In the genomic region with DNA sequence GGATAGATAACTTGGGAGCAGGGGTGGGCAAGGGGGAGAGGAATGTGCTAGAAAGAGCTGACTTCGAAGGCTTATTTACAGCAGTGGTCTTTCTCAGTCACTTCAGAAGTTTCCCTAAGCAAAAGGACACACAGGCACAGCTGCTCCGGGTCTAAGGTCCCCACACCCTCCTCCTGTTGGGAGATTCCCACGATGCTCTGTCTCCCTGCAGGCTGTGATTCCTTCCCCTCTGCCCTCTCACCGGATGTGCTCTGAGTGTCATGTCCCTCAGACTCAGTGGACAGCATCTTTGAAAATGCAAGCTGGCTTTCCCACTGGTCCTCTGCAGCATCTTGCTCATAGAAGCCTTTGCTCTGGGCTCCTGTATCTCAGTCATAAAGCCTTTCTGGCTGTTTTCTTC, we compare ENCODE assay signal across 10 mouse cellular contexts. TPM values are rescaled to one million over a fixed set of nuclear protein-coding genes. Genes with fewer than 3 reads are reported as not detected.
A peak's percentile ranks its signal among the peaks of the same experiment; 100 is the strongest.
DNase-seq lines count a peak whose midpoint lies in the region; ATAC-seq lines count a peak whose summit lies in the region.
"Had no signal": no experiment of that assay in that cellular context is flagged by ENCODE, and none has a peak within 500 bp of the region (broad histone marks: within the 10 kb centered on the region; RNA-seq: fewer than 3 reads in every experiment).

No protein-coding gene starts in this region.

- H3K4me3 ChIP-seq in midbrain, embryonic 14.5 days (replicated peaks; ENCODE audit: low read depth, low read length): no peak overlapping the region
- H3K4me3 ChIP-seq in midbrain, embryonic 11.5 days (ENCODE audit: low read depth, low read length): no peak overlapping the region
- no peak overlapping the region for H3K4me3 ChIP-seq in limb, embryonic 12.5 days (replicated peaks)
- H3K4me3 ChIP-seq in stomach, embryonic 15.5 days (replicated peaks): no peak overlapping the region
- H3K4me3 ChIP-seq in neural tube, embryonic 15.5 days (replicated peaks): no peak overlapping the region
- no peak overlapping the region for H3K4me3 ChIP-seq in hindbrain, embryonic 11.5 days (ENCODE audit: low read depth, low read length)
- H3K4me3 ChIP-seq: limb, embryonic 15.5 days had no signal

- 60% methylated on average over 4 of the region's 4 CpGs for WGBS in midbrain, embryonic 14.5 days
- WGBS in midbrain, embryonic 11.5 days: 47% methylated on average over 4 of the region's 4 CpGs
- 47% methylated on average over 4 of the region's 4 CpGs for WGBS in limb, embryonic 12.5 days
- 34% methylated on average over 4 of the region's 4 CpGs for WGBS in stomach, embryonic 15.5 days
- 55% methylated on average over 4 of the region's 4 CpGs for WGBS in neural tube, embryonic 15.5 days
- WGBS in hindbrain, embryonic 11.5 days: 41% methylated on average over 4 of the region's 4 CpGs

- H3K9ac ChIP-seq in midbrain, embryonic 14.5 days (replicated peaks; ENCODE audit: low read length): no peak overlapping the region
- H3K9ac ChIP-seq in midbrain, embryonic 11.5 days (ENCODE audit: low read length): no peak overlapping the region
- H3K9ac ChIP-seq in limb, embryonic 12.5 days (replicated peaks): no peak overlapping the region
- H3K9ac ChIP-seq in stomach, embryonic 15.5 days: no peak overlapping the region
- no peak overlapping the region for H3K9ac ChIP-seq in neural tube, embryonic 15.5 days (replicated peaks)
- H3K9ac ChIP-seq in hindbrain, embryonic 11.5 days (ENCODE audit: low read depth, low read length): no peak overlapping the region
- H3K9ac ChIP-seq: limb, embryonic 15.5 days had no signal

- H3K4me1 ChIP-seq in midbrain, embryonic 14.5 days (ENCODE audit: control insufficient read depth, insufficient read depth, low read length): peaks cover 11% of the 10 kb centered on the region
- H3K4me1 ChIP-seq in midbrain, embryonic 11.5 days (ENCODE audit: control insufficient read depth, insufficient read depth, low read length): peaks cover 4% of the 10 kb centered on the region
- H3K4me1 ChIP-seq in limb, embryonic 12.5 days (replicated peaks): peaks cover 30% of the 10 kb centered on the region
- H3K4me1 ChIP-seq in stomach, embryonic 15.5 days: peaks cover 24% of the 10 kb centered on the region
- H3K4me1 ChIP-seq in neural tube, embryonic 15.5 days: peaks cover 28% of the 10 kb centered on the region
- H3K4me1 ChIP-seq in hindbrain, embryonic 11.5 days (replicated peaks; ENCODE audit: control insufficient read depth, insufficient read depth, low read length): no peaks in the 10 kb centered on the region; the same call in 1 of the 2 replicates

- no peaks in the 10 kb centered on the region for H3K9me3 ChIP-seq in midbrain, embryonic 14.5 days (ENCODE audit: control insufficient read depth, low read length)
- no peaks in the 10 kb centered on the region for H3K9me3 ChIP-seq in midbrain, embryonic 11.5 days (ENCODE audit: control insufficient read depth, low read length)
- H3K9me3 ChIP-seq in limb, embryonic 12.5 days: no peaks in the 10 kb centered on the region
- no peaks in the 10 kb centered on the region for H3K9me3 ChIP-seq in stomach, embryonic 15.5 days
- no peaks in the 10 kb centered on the region for H3K9me3 ChIP-seq in neural tube, embryonic 15.5 days (replicated peaks)
- no peaks in the 10 kb centered on the region for H3K9me3 ChIP-seq in hindbrain, embryonic 11.5 days (ENCODE audit: control insufficient read depth, low read length)
- H3K9me3 ChIP-seq: limb, embryonic 15.5 days had no signal

- ATAC-seq in midbrain, embryonic 14.5 days (ENCODE audit: low FRiP score, low TSS enrichment): no peak
- no peak for ATAC-seq in midbrain, embryonic 11.5 days (ENCODE audit: low FRiP score)
- no peak for ATAC-seq in limb, embryonic 12.5 days (ENCODE audit: insufficient number of reproducible peaks, insufficient read depth, low FRiP score, low TSS enrichment, low read depth)
- ATAC-seq in stomach, embryonic 15.5 days (ENCODE audit: insufficient read depth, low FRiP score, low read depth): no peak
- ATAC-seq in neural tube, embryonic 15.5 days (ENCODE audit: low FRiP score): no peak
- no peak for ATAC-seq in hindbrain, embryonic 11.5 days (ENCODE audit: low FRiP score)

- DNase-seq in midbrain, embryonic 14.5 days: no peak
- no peak for DNase-seq in midbrain, embryonic 11.5 days (ENCODE audit: low spot score, missing footprints)
- peak; percentile 51 to 57 for DNase-seq in heart, postnatal 10 days
- DNase-seq in thymus, postnatal 14 days: no peak
- no peak for DNase-seq in hindbrain, embryonic 11.5 days (ENCODE audit: low spot score)

- no peak overlapping the region for H3K4me2 ChIP-seq in midbrain, embryonic 14.5 days (ENCODE audit: low read length)
- no peak overlapping the region for H3K4me2 ChIP-seq in midbrain, embryonic 11.5 days
- no peak overlapping the region for H3K4me2 ChIP-seq in limb, embryonic 12.5 days
- no peak overlapping the region for H3K4me2 ChIP-seq in stomach, embryonic 15.5 days
- H3K4me2 ChIP-seq in neural tube, embryonic 15.5 days: no peak overlapping the region
- H3K4me2 ChIP-seq in hindbrain, embryonic 11.5 days (replicated peaks; ENCODE audit: low read depth, low read length): no peak overlapping the region
- H3K4me2 ChIP-seq: limb, embryonic 15.5 days had no signal

- H3K27me3 ChIP-seq in midbrain, embryonic 14.5 days (ENCODE audit: control insufficient read depth, insufficient read depth, low read length): no peaks in the 10 kb centered on the region
- no peaks in the 10 kb centered on the region for H3K27me3 ChIP-seq in midbrain, embryonic 11.5 days (ENCODE audit: control insufficient read depth, insufficient read depth, low read length)
- H3K27me3 ChIP-seq in limb, embryonic 12.5 days: no peaks in the 10 kb centered on the region
- H3K27me3 ChIP-seq in stomach, embryonic 15.5 days (replicated peaks): no peaks in the 10 kb centered on the region
- no peaks in the 10 kb centered on the region for H3K27me3 ChIP-seq in neural tube, embryonic 15.5 days (replicated peaks)
- H3K27me3 ChIP-seq in hindbrain, embryonic 11.5 days (ENCODE audit: control insufficient read depth, insufficient read depth, low read length): no peaks in the 10 kb centered on the region
- H3K27me3 ChIP-seq: CH12.LX; limb, embryonic 15.5 days had no signal

- no peaks in the 10 kb centered on the region for H3K36me3 ChIP-seq in midbrain, embryonic 14.5 days (ENCODE audit: control insufficient read depth, insufficient read depth, low read length)
- no peaks in the 10 kb centered on the region for H3K36me3 ChIP-seq in midbrain, embryonic 11.5 days (ENCODE audit: control insufficient read depth, insufficient read depth, low read length)
- H3K36me3 ChIP-seq in limb, embryonic 12.5 days: no peaks in the 10 kb centered on the region
- H3K36me3 ChIP-seq in stomach, embryonic 15.5 days: no peaks in the 10 kb centered on the region
- no peaks in the 10 kb centered on the region for H3K36me3 ChIP-seq in neural tube, embryonic 15.5 days
- H3K36me3 ChIP-seq in hindbrain, embryonic 11.5 days (ENCODE audit: control insufficient read depth, insufficient read depth, low read length): no peaks in the 10 kb centered on the region

- 0 out of 2 replicates have a peak overlapping the region, but pooled peaks have one; percentile 32 for H3K27ac ChIP-seq in midbrain, embryonic 14.5 days (replicated peaks; ENCODE audit: low read depth, low read length)
- H3K27ac ChIP-seq in midbrain, embryonic 11.5 days (ENCODE audit: low read depth, low read length): no peak overlapping the region
- H3K27ac ChIP-seq in limb, embryonic 12.5 days: 0 out of 2 replicates have a peak overlapping the region, but pooled peaks have one; percentile 7
- H3K27ac ChIP-seq in stomach, embryonic 15.5 days: peak overlapping the region; percentile 67
- H3K27ac ChIP-seq in neural tube, embryonic 15.5 days (replicated peaks): no peak overlapping the region; the same call in 1 of the 2 replicates
- H3K27ac ChIP-seq in hindbrain, embryonic 11.5 days (ENCODE audit: low read depth, low read length): no peak overlapping the region
- H3K27ac ChIP-seq: limb, embryonic 15.5 days had no signal

- intact Hi-C loops in heart, postnatal 10 days (cut with DNase I): loop anchor here (2.0 kb wide), 1 partner anchor 77 kb away; no protein-coding TSS in a partner anchor

RNA-seq across cellular contexts. Expression of gene Gnpnat1, which starts 47.4 kb away (rescaled TPM):
- 31.6 and 32.3 TPM in 2 replicates for polyA plus RNA-seq in midbrain, embryonic 14.5 days (2014; fragmentation: Nextera tagmentation; extraction: Ambion mirVana)
- 42.7 and 46.6 TPM in 2 replicates for polyA plus RNA-seq in midbrain, embryonic 11.5 days (2014; fragmentation: Nextera tagmentation; extraction: Ambion mirVana)
- total RNA-seq in heart, postnatal 10 days (2021): 10 to 100 TPM; 10.0 to 10.6 TPM
- polyA plus RNA-seq in limb, embryonic 12.5 days (2016; fragmentation: Nextera tagmentation; extraction: Ambion mirVana): 48.1 and 49.9 TPM in 2 replicates
- 55.8 and 56.4 TPM in 2 replicates for polyA plus RNA-seq in stomach, embryonic 15.5 days (2015; fragmentation: Nextera tagmentation; extraction: Ambion mirVana)
- polyA plus RNA-seq in neural tube, embryonic 15.5 days (2015; fragmentation: Nextera tagmentation; extraction: Ambion mirVana): 29.4 and 32.6 TPM in 2 replicates
- 41.7 and 44.5 TPM in 2 replicates for polyA plus RNA-seq in hindbrain, embryonic 11.5 days (2014; fragmentation: Nextera tagmentation; extraction: Ambion mirVana)

Comparison
In these comparisons a context has a peak if more than half of its experiments do, and no peak if none do; other contexts are left out.
1. H3K27ac ChIP-seq: peak in midbrain, embryonic 14.5 days (single experiment), limb, embryonic 12.5 days (single experiment) and stomach, embryonic 15.5 days (single experiment); none in midbrain, embryonic 11.5 days (single experiment), neural tube, embryonic 15.5 days (single experiment) and hindbrain, embryonic 11.5 days (single experiment).
2. DNase-seq: peak in heart, postnatal 10 days (2 of 2); none in midbrain, embryonic 14.5 days (single experiment), midbrain, embryonic 11.5 days (single experiment), thymus, postnatal 14 days (single experiment) and hindbrain, embryonic 11.5 days (single experiment).